Mouse (Mus musculus): ENCODE measurements at regions not wholly inside any gene's neighbourhood (a gene's known extent, or its start where the extent isn't known, plus 50 kb on each side); places are given as distances from the start of the nearest gene placed in this dataset.

- Histone ChIP-seq H3K4me1 (ENCODE audit: insufficient read depth, low read length) (no peaks in the 10 kb centered on the region), H3K4me3 (ENCODE audit: low read length) (no peak overlapping the region), H3K27me3 (ENCODE audit: insufficient read depth, low read length) (no peaks in the 10 kb centered on the region), H3K4me2 (replicated peaks; ENCODE audit: low read depth, low read length) (no peak overlapping the region), H3K9ac (replicated peaks; ENCODE audit: low read length) (no peak overlapping the region), H3K36me3 (ENCODE audit: insufficient read depth, low read length) (no peaks in the 10 kb centered on the region), H3K9me3 (ENCODE audit: low read length) (no peaks in the 10 kb centered on the region), H3K27ac (ENCODE audit: low read length) (no peak overlapping the region)
- 81% methylated on average over 7 of the region's 7 CpGs for WGBS
- ATAC-seq (ENCODE audit: low FRiP score, low TSS enrichment) = no peak
These were observed 400.5 kb downstream of the Rps29 start for GRCm38 (mm10) chr12:68758263-68759020.

GRCm38 (mm10) chr12:68728882-68729281, 430.1 kb downstream of the Rps29 start:
- WGBS = 40% methylated on average over 2 of the region's 2 CpGs
- no peaks in the 10 kb centered on the region for H3K36me3 ChIP-seq (ENCODE audit: insufficient read depth, low read length)
- no peak for ATAC-seq (ENCODE audit: low FRiP score, low TSS enrichment)

GRCm38 (mm10) chr12:68718946-68719345, 440.0 kb downstream of the Rps29 start:
- no peak overlapping the region for H3K4me3 ChIP-seq (ENCODE audit: low read length)
- ATAC-seq (ENCODE audit: low FRiP score, low TSS enrichment) = no peak

More at GRCm38 (mm10) chr12:68728882-68729281, 430.1 kb downstream of the Rps29 start:
- Histone ChIP-seq H3K4me1 (ENCODE audit: insufficient read depth, low read length) (no peaks in the 10 kb centered on the region), H3K9ac (replicated peaks; ENCODE audit: low read length) (no peak overlapping the region), H3K27me3 (ENCODE audit: insufficient read depth, low read length) (no peaks in the 10 kb centered on the region), H3K4me2 (replicated peaks; ENCODE audit: low read depth, low read length) (no peak overlapping the region), H3K4me3 (ENCODE audit: low read length) (no peak overlapping the region), H3K27ac (ENCODE audit: low read length) (no peak overlapping the region), H3K9me3 (ENCODE audit: low read length) (no peaks in the 10 kb centered on the region)

GRCm38 (mm10) chr12:68694275-68695267, 464.4 kb downstream of the Rps29 start:
- Histone ChIP-seq H3K4me3 (ENCODE audit: low read length) (no peak overlapping the region), H3K9ac (replicated peaks; ENCODE audit: low read length) (no peak overlapping the region), H3K9me3 (ENCODE audit: low read length) (no peaks in the 10 kb centered on the region), H3K4me2 (replicated peaks; ENCODE audit: low read depth, low read length) (no peak overlapping the region), H3K4me1 (ENCODE audit: insufficient read depth, low read length) (peaks cover 4% of the 10 kb centered on the region; the same call in 1 of the 2 replicates), H3K27me3 (ENCODE audit: insufficient read depth, low read length) (no peaks in the 10 kb centered on the region), H3K27ac (ENCODE audit: low read length) (no peak overlapping the region), H3K36me3 (ENCODE audit: insufficient read depth, low read length) (no peaks in the 10 kb centered on the region)
- ATAC-seq (ENCODE audit: low FRiP score, low TSS enrichment) = no peak
- 35% methylated on average over 11 of the region's 11 CpGs for WGBS

More at GRCm38 (mm10) chr12:68718946-68719345, 440.0 kb downstream of the Rps29 start:
- H3K4me1 ChIP-seq (ENCODE audit: insufficient read depth, low read length) = no peaks in the 10 kb centered on the region
- H3K9me3 ChIP-seq (ENCODE audit: low read length) = no peaks in the 10 kb centered on the region
- no peaks in the 10 kb centered on the region for H3K36me3 ChIP-seq (ENCODE audit: insufficient read depth, low read length)
- H3K27ac ChIP-seq (ENCODE audit: low read length) = no peak overlapping the region
- H3K27me3 ChIP-seq (ENCODE audit: insufficient read depth, low read length) = no peaks in the 10 kb centered on the region
- H3K9ac ChIP-seq (replicated peaks; ENCODE audit: low read length) = no peak overlapping the region
- no peak overlapping the region for H3K4me2 ChIP-seq (replicated peaks; ENCODE audit: low read depth, low read length)

- ATAC-seq (ENCODE audit: low FRiP score, low TSS enrichment) = no peak
- 51% methylated on average over 3 of the region's 3 CpGs for WGBS
- Histone ChIP-seq H3K27ac (ENCODE audit: low read length) (no peak overlapping the region), H3K9ac (replicated peaks; ENCODE audit: low read length) (no peak overlapping the region), H3K4me3 (ENCODE audit: low read length) (no peak overlapping the region), H3K9me3 (ENCODE audit: low read length) (no peaks in the 10 kb centered on the region), H3K27me3 (ENCODE audit: insufficient read depth, low read length) (no peaks in the 10 kb centered on the region), H3K4me1 (ENCODE audit: insufficient read depth, low read length) (no peaks in the 10 kb centered on the region), H3K36me3 (ENCODE audit: insufficient read depth, low read length) (no peaks in the 10 kb centered on the region), H3K4me2 (replicated peaks; ENCODE audit: low read depth, low read length) (no peak overlapping the region)
These were observed 470.7 kb downstream of the Rps29 start for GRCm38 (mm10) chr12:68688262-68688661.

GRCm38 (mm10) chr12:68683897-68684296, 475.1 kb downstream of the Rps29 start:
- Histone ChIP-seq H3K36me3 (ENCODE audit: insufficient read depth, low read length) (no peaks in the 10 kb centered on the region), H3K9me3 (ENCODE audit: low read length) (no peaks in the 10 kb centered on the region), H3K27me3 (ENCODE audit: insufficient read depth, low read length) (no peaks in the 10 kb centered on the region), H3K4me2 (replicated peaks; ENCODE audit: low read depth, low read length) (no peak overlapping the region), H3K27ac (ENCODE audit: low read length) (no peak overlapping the region), H3K9ac (replicated peaks; ENCODE audit: low read length) (no peak overlapping the region), H3K4me1 (ENCODE audit: insufficient read depth, low read length) (no peaks in the 10 kb centered on the region), H3K4me3 (ENCODE audit: low read length) (no peak overlapping the region)
- 71% methylated on average over 1 of the region's 1 CpGs for WGBS
- no peak for ATAC-seq (ENCODE audit: low FRiP score, low TSS enrichment)

GRCm38 (mm10) chr12:68683176-68683575, 475.8 kb downstream of the Rps29 start:
- Histone ChIP-seq H3K27me3 (ENCODE audit: insufficient read depth, low read length) (no peaks in the 10 kb centered on the region), H3K9ac (replicated peaks; ENCODE audit: low read length) (no peak overlapping the region), H3K36me3 (ENCODE audit: insufficient read depth, low read length) (no peaks in the 10 kb centered on the region), H3K4me1 (ENCODE audit: insufficient read depth, low read length) (no peaks in the 10 kb centered on the region), H3K9me3 (ENCODE audit: low read length) (no peaks in the 10 kb centered on the region), H3K4me2 (replicated peaks; ENCODE audit: low read depth, low read length) (no peak overlapping the region), H3K4me3 (ENCODE audit: low read length) (no peak overlapping the region), H3K27ac (ENCODE audit: low read length) (no peak overlapping the region)
- ATAC-seq (ENCODE audit: low FRiP score, low TSS enrichment) = no peak
- 5% methylated on average over 4 of the region's 4 CpGs for WGBS

- Histone ChIP-seq H3K9ac (replicated peaks; ENCODE audit: low read length) (no peak overlapping the region), H3K9me3 (ENCODE audit: low read length) (no peaks in the 10 kb centered on the region), H3K27ac (ENCODE audit: low read length) (no peak overlapping the region), H3K4me2 (replicated peaks; ENCODE audit: low read depth, low read length) (no peak overlapping the region), H3K36me3 (ENCODE audit: insufficient read depth, low read length) (no peaks in the 10 kb centered on the region), H3K4me1 (ENCODE audit: insufficient read depth, low read length) (no peaks in the 10 kb centered on the region), H3K4me3 (ENCODE audit: low read length) (no peak overlapping the region), H3K27me3 (ENCODE audit: insufficient read depth, low read length) (no peaks in the 10 kb centered on the region)
- ATAC-seq (ENCODE audit: low FRiP score, low TSS enrichment) = no peak
- 77% methylated on average over 3 of the region's 3 CpGs for WGBS
These were observed 478.3 kb downstream of the Rps29 start for GRCm38 (mm10) chr12:68680668-68681067.

- Histone ChIP-seq H3K4me2 (replicated peaks; ENCODE audit: low read depth, low read length) (peak overlapping the region; percentile 5), H3K4me1 (ENCODE audit: insufficient read depth, low read length) (no peaks in the 10 kb centered on the region), H3K27me3 (ENCODE audit: insufficient read depth, low read length) (no peaks in the 10 kb centered on the region), H3K9ac (replicated peaks; ENCODE audit: low read length) (no peak overlapping the region), H3K9me3 (ENCODE audit: low read length) (no peaks in the 10 kb centered on the region), H3K4me3 (ENCODE audit: low read length) (no peak overlapping the region), H3K27ac (ENCODE audit: low read length) (no peak overlapping the region), H3K36me3 (ENCODE audit: insufficient read depth, low read length) (no peaks in the 10 kb centered on the region)
- peak; percentile 73; the same call in 1 of the 2 replicates for ATAC-seq (ENCODE audit: low FRiP score, low TSS enrichment)
- 40% methylated on average over 16 of the region's 16 CpGs for WGBS
These were observed 482.8 kb downstream of the Rps29 start for GRCm38 (mm10) chr12:68676096-68676775.
